Mouse (Mus musculus): Measurements from ENCODE around the gene Cabp4. TPM values are rescaled to one million over a fixed set of nuclear protein-coding genes. Genes with fewer than 3 reads are reported as not detected.

Cabp4 gene
- total and polyA plus RNA-seq, 3 experiments = 2.8 to 11.8 (median 6.4) TPM

DNA sequence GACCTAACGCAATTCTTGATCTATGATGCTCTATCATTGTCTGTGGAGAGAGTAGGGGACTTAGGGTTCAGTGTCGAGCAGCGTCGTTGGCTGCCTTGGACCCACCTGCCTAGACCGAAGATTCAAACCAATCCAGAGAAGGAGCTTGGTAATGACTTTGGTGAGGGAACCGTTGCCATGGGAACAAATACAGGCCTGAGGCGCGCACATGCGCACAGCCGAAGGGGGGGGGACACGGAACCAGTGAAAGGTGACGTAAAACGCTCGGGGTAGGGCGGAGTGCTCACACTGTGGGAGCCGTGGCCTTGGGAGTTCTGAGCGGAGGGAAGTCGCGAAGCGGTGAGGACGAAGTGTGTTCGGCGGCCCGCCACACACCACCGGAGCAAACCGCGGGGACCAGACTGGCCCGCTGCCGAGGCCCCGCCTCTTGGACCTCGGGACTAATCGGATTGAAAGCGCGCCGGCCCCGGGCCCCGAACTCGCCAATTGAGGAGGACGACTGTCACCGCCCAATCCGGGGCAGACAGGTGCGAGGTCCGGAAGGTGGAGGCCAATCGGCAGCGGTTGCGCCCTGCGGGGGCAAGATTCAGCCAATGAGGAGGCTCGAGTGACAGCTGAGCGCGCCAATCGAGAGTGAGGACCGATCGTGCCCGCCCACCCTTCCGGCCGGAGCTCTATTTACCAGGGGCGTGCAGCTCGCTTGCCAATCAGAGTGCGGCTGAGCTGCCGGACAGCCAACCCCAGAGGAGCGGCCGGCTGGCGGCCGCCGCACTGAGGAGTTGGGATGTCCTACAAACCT lies 47.0 kb downstream of the Cabp4 start, which contains the start of gene Cdk2ap2:
TSS of gene Cdk2ap2 (plus strand) at position 541 of the 799 bp plus-strand sequence.
- Histone ChIP-seq H3K4me1 (ENCODE audit: control insufficient read depth in 1 of 2, insufficient read depth in 2 of 2) (peaks cover 18 to 44% of the 10 kb centered on the region in 2 experiments), H3K9me3 (replicated peaks; ENCODE audit: low read length) (no peaks in the 10 kb centered on the region), H3K27me3 (replicated peaks) (no peaks in the 10 kb centered on the region), H3K4me2 (ENCODE audit: insufficient read depth, low read depth, poor library complexity, severe bottlenecking) (peak within 1 kb of the TSS; percentile 95), H3K79me2 (replicated peaks; ENCODE audit: control insufficient read depth, extremely low read depth, insufficient read depth, poor library complexity, severe bottlenecking) (peaks cover 9% of the 10 kb centered on the region), H3K36me3 (replicated peaks in 1 of 2; ENCODE audit: control insufficient read depth in 1 of 2, insufficient read depth in 1 of 2, low read length in 1 of 2) (peaks cover 5 to 18% of the 10 kb centered on the region in 2 experiments), H3K27ac (ENCODE audit: insufficient read depth, low read depth) (peak within 1 kb of the TSS; percentile 79), H3K9ac (ENCODE audit: insufficient read depth, low read depth) (peak within 1 kb of the TSS; percentile 65), H3K4me3 (replicated peaks in 1 of 3; ENCODE audit: low read depth in 2 of 3, low read length in 2 of 3, poor library complexity in 1 of 3) (peak within 1 kb of the TSS; percentile 57 to 73 (median 72))
- dilution Hi-C loops (cut with MboI; ENCODE audit: extremely low pct_ligation_motif_present, extremely low pct_unique_long_range_greater_than_20kb, low sequenced_read_pairs) = no loop called here
- peak; percentile 98 for DNase-seq (ENCODE audit: extremely low read depth)
- TF ChIP-seq ETS1 (conservative IDR thresholded peaks at IDR 0.05; ENCODE audit: low read depth, low read length) = no peak
- peak; percentile 78 for TF ChIP-seq SIN3A (IDR thresholded peaks at IDR 0.05; ENCODE audit: low read length)
- no peak for TF ChIP-seq MAZ (IDR thresholded peaks at IDR 0.05; ENCODE audit: low read depth, low read length)
- no peak for TF ChIP-seq RCOR1 (conservative IDR thresholded peaks at IDR 0.05; ENCODE audit: low read depth, low read length)
- no peak for TF ChIP-seq USF1 (IDR thresholded peaks at IDR 0.05; ENCODE audit: low read depth, low read length)
- no peak for TF ChIP-seq USF2 (conservative IDR thresholded peaks at IDR 0.05; ENCODE audit: low read depth, low read length)
- peak; percentile 97 for TF ChIP-seq MXI1 (IDR thresholded peaks at IDR 0.05; ENCODE audit: low read depth, low read length)
- TF ChIP-seq GABPA (IDR thresholded peaks at IDR 0.05; ENCODE audit: insufficient replicate concordance, low read depth, low read length) = no peak
- TF ChIP-seq POLR2A (IDR thresholded peaks at IDR 0.05; ENCODE audit: low read depth, low read length) = peak; percentile 93
- no peak for TF ChIP-seq PAX5 (IDR thresholded peaks at IDR 0.05; ENCODE audit: low read length)
- no peak for TF ChIP-seq SMC3 (IDR thresholded peaks at IDR 0.05; ENCODE audit: low read depth, low read length)
- no peak; the same call in 1 of the 2 replicates for TF ChIP-seq E2F4 (IDR thresholded peaks at IDR 0.05; ENCODE audit: insufficient replicate concordance, low read depth, low read length)
- peak; percentile 97 for TF ChIP-seq CHD2 (IDR thresholded peaks at IDR 0.05; ENCODE audit: low read length)
- no peak for TF ChIP-seq KAT2A (IDR thresholded peaks at IDR 0.05; ENCODE audit: insufficient replicate concordance, low read length)
- peak; percentile 76 for TF ChIP-seq NELFE (IDR thresholded peaks at IDR 0.05; ENCODE audit: low read depth, low read length)
- TF ChIP-seq JUND (conservative IDR thresholded peaks at IDR 0.05; ENCODE audit: low read depth, low read length) = no peak
- TF ChIP-seq CTCF (conservative IDR thresholded peaks at IDR 0.05 in 1 of 2, IDR thresholded peaks at IDR 0.05 in 1 of 2; ENCODE audit: low read depth in 2 of 2, low read length in 2 of 2) = no peak
- TF ChIP-seq ZKSCAN1 (IDR thresholded peaks at IDR 0.05; ENCODE audit: borderline replicate concordance, low read depth, low read length) = no peak
- TF ChIP-seq RAD21 (IDR thresholded peaks at IDR 0.05; ENCODE audit: low read depth, low read length) = no peak
- TF ChIP-seq TBP (conservative IDR thresholded peaks at IDR 0.05; ENCODE audit: low read depth, low read length) = peak; percentile 95
- TF ChIP-seq POLR2AphosphoS2 (IDR thresholded peaks at IDR 0.05; ENCODE audit: low read depth, low read length) = 0 out of 2 replicates have a peak, but pooled peaks have one; percentile 56
- no peak for TF ChIP-seq IRF4 (IDR thresholded peaks at IDR 0.05; ENCODE audit: low read depth, low read length)
- no peak for TF ChIP-seq MAFK (IDR thresholded peaks at IDR 0.05; ENCODE audit: insufficient replicate concordance, low read length)
- TF ChIP-seq ELF1 (IDR thresholded peaks at IDR 0.05; ENCODE audit: low read depth, low read length) = peak; percentile 65
- no peak for TF ChIP-seq MEF2A (IDR thresholded peaks at IDR 0.05; ENCODE audit: borderline replicate concordance, low read depth, low read length)
- no peak for TF ChIP-seq ZC3H11A (IDR thresholded peaks at IDR 0.05; ENCODE audit: low read depth, low read length)
- no peak for TF ChIP-seq JUN (IDR thresholded peaks at IDR 0.05; ENCODE audit: insufficient read depth, low read depth, low read length)
- TF ChIP-seq NRF1 (IDR thresholded peaks at IDR 0.05; ENCODE audit: low read depth, low read length) = peak; percentile 96
- peak; percentile 87 for TF ChIP-seq ZMIZ1 (IDR thresholded peaks at IDR 0.05; ENCODE audit: low read depth, low read length)
- no peak for TF ChIP-seq CHD1 (IDR thresholded peaks at IDR 0.05; ENCODE audit: low read depth, low read length)
- TF ChIP-seq MAX (IDR thresholded peaks at IDR 0.05; ENCODE audit: low read length) = peak; percentile 8; the same call in 1 of the 2 replicates
- no peak for TF ChIP-seq UBTF (IDR thresholded peaks at IDR 0.05; ENCODE audit: low read depth, low read length)
- 0 out of 2 replicates have a peak, but pooled peaks have one; percentile 23 for TF ChIP-seq MYC (IDR thresholded peaks at IDR 0.05; ENCODE audit: low read depth, low read length)
- peak; percentile 27; the same call in 1 of the 2 replicates for TF ChIP-seq TCF12 (IDR thresholded peaks at IDR 0.05; ENCODE audit: low read depth, low read length)
- TF ChIP-seq EP300 (IDR thresholded peaks at IDR 0.05; ENCODE audit: low read length) = no peak
- TF ChIP-seq HCFC1 (IDR thresholded peaks at IDR 0.05; ENCODE audit: low read depth, low read length) = peak; percentile 67
- TF ChIP-seq ZNF384 (IDR thresholded peaks at IDR 0.05; ENCODE audit: low read depth, low read length) = no peak
- no peak for TF ChIP-seq BHLHE40 (IDR thresholded peaks at IDR 0.05; ENCODE audit: low read depth, low read length)
- in situ Hi-C loops (cut with MboI; ENCODE audit: low pct_ligation_motif_present, low pct_unique_long_range_greater_than_20kb, low sequenced_read_pairs) = no loop called here

All from CH12.LX (cell line).